Mouse (Mus musculus) heart, adult 2 months (tissue): ENCODE results near the gene Spats1. TPM values are rescaled to one million over a fixed set of nuclear protein-coding genes. Genes with fewer than 3 reads are reported as not detected.
A peak's percentile ranks its signal among the peaks of the same experiment; 100 is the strongest.

Source experiments
- DNase-seq, 2 experiments: peaks; one replicate each; pipeline ENCODE4 v3.0.0; 2021
- H3K27ac ChIP-seq: fragments of 200-600 bp; 2 replicates; pipeline ENCODE4 v1.8.1; 2022
- H3K27me3 ChIP-seq: fragments of 200-500 bp; 2 replicates; pipeline ENCODE4 v1.6.1; 2012; ENCODE audit warnings: mild to moderate bottlenecking, low read length, inconsistent platforms, mixed read lengths; ENCODE audit not compliant: control insufficient read depth, insufficient read depth
- H3K36me3 ChIP-seq: fragments of 200-500 bp; 2 replicates; pipeline ENCODE4 v1.6.1; 2012; ENCODE audit warnings: low read length, inconsistent platforms; ENCODE audit not compliant: control insufficient read depth, insufficient read depth
- H3K4me1 ChIP-seq: fragments of 200-500 bp; 2 replicates; pipeline ENCODE4 v1.6.1; 2011; ENCODE audit warnings: low read length; ENCODE audit not compliant: control insufficient read depth, insufficient read depth
- H3K4me3 ChIP-seq: fragments of 200-600 bp; 2 replicates; pipeline ENCODE4 v1.8.1; 2022
- H3K79me2 ChIP-seq: fragments of 200-500 bp; replicated peaks from 2 replicates; pipeline ENCODE4 v1.6.1; 2012; ENCODE audit warnings: mild to moderate bottlenecking, inconsistent platforms, low read length, moderate library complexity, mixed read lengths; ENCODE audit not compliant: control insufficient read depth, insufficient read depth
- H3K9ac ChIP-seq: fragments of 200-500 bp; 2 replicates; pipeline ENCODE4 v1.6.1; 2012; ENCODE audit warnings: low read depth, mild to moderate bottlenecking, control low read depth, inconsistent platforms, low read length, mixed read lengths
- CTCF ChIP-seq: fragments of 200-600 bp; IDR thresholded peaks from 2 replicates; pipeline ENCODE4 v1.8.1; 2022; ENCODE audit warnings: antibody characterized with exemption, mild to moderate bottlenecking, moderate library complexity
- EP300 ChIP-seq: fragments of 200-500 bp; IDR thresholded peaks from 2 replicates; pipeline ENCODE4 v1.6.1; 2011; ENCODE audit warnings: low read depth, low read length, control low read depth; ENCODE audit not compliant: insufficient read depth
- POLR2A ChIP-seq: fragments of 200-500 bp; IDR thresholded peaks from 2 replicates; pipeline ENCODE4 v1.6.1; 2011; ENCODE audit warnings: mild to moderate bottlenecking, low read depth, low read length, control low read depth; ENCODE audit not compliant: insufficient read depth
- WGBS: fragments of 180-500 bp; shearing (Covaris S2); methylation state at CpG from one replicate; pipeline ENCODE4 v1.1.7; 2018; 5-methylcytosine and 5-hydroxymethylcytosine counted together
- intact Hi-C: fragments of 180-260 bp; cut with DNase I; formaldehyde crosslinking; loops from one replicate; pipeline ENCODE4 v1.15.1; 2025
- long read RNA-seq: library from polyadenylated mRNA; stranded (forward); transcript quantifications from one replicate; pipeline ENCODE4 v2.0.0, GENCODE M21; 2021
- polyA plus RNA-seq: library from polyadenylated mRNA; depleted of rRNA; stranded (reverse); fragments of >200 nt; gene quantifications from 2 replicates; pipeline ENCODE4 v1.2.3, GENCODE M21; 2012; rRNA removed
- total RNA-seq, 2 experiments: library from RNA; stranded (reverse); gene quantifications; 2 replicates each; pipeline ENCODE4 v1.2.3; 2021

Spats1 gene
- under 1 TPM in 1 of 2 experiments, not detected in 1; 0.16 TPM for total RNA-seq
- 0.38 TPM in 1 of 2 replicates, not detected in the other for polyA plus RNA-seq
- long read RNA-seq, partial matches to known transcripts: 0 of 1 reads
- long read RNA-seq, other reads (novel, unspliced or antisense): 1 of 1 reads

- DNase-seq: peak; percentile 51 to 62
- Histone ChIP-seq H3K9ac (no peak within 1 kb of the TSS), H3K4me1 (peaks cover 1% of the 10 kb centered on the region), H3K79me2 (no peaks in the 10 kb centered on the region), H3K36me3 (no peaks in the 10 kb centered on the region), H3K4me3 (peak within 1 kb of the TSS; percentile 48), H3K27me3 (no peaks in the 10 kb centered on the region), H3K27ac (no peak within 1 kb of the TSS)
- intact Hi-C loops: no loop called here
- no peak for TF ChIP-seq EP300
- WGBS: 2% methylated on average over 30 of the region's 30 CpGs
These were observed at the start of gene Spats1 for GRCm38 (mm10) chr17:45474669-45475465. TSS of gene Spats1 (minus strand) at chr17:45475415.

GRCm38 (mm10) chr17:45524961-45525360, 49.7 kb upstream of the Spats1 start:
- Histone ChIP-seq H3K36me3 (no peaks in the 10 kb centered on the region), H3K4me1 (no peaks in the 10 kb centered on the region), H3K79me2 (no peaks in the 10 kb centered on the region), H3K9ac (no peak overlapping the region), H3K4me3 (no peak overlapping the region), H3K27me3 (peaks cover 2% of the 10 kb centered on the region; the same call in 1 of the 2 replicates), H3K27ac (no peak overlapping the region)
- intact Hi-C loops: no loop called here
- TF ChIP-seq CTCF (no peak), EP300 (no peak), POLR2A (no peak)
- 85% methylated on average over 4 of the region's 4 CpGs for WGBS
- DNase-seq: no peak

- Histone ChIP-seq H3K79me2 (no peaks in the 10 kb centered on the region), H3K9ac (no peak within 1 kb of the TSS), H3K4me3 (no peak within 1 kb of the TSS), H3K36me3 (no peaks in the 10 kb centered on the region), H3K4me1 (no peaks in the 10 kb centered on the region), H3K27ac (no peak within 1 kb of the TSS), H3K27me3 (no peaks in the 10 kb centered on the region)
- DNase-seq: no peak
- no peak for TF ChIP-seq EP300
- no peak for TF ChIP-seq POLR2A
- no peak for TF ChIP-seq CTCF
- intact Hi-C loops: no loop called here
- 2% methylated on average over 21 of the region's 21 CpGs for WGBS
These were observed 48.0 kb upstream of the Spats1 start, which contains the start of gene Tcte1 for GRCm38 (mm10) chr17:45523263-45523662. TSS of gene Tcte1 (plus strand) at chr17:45523434.

DNA sequence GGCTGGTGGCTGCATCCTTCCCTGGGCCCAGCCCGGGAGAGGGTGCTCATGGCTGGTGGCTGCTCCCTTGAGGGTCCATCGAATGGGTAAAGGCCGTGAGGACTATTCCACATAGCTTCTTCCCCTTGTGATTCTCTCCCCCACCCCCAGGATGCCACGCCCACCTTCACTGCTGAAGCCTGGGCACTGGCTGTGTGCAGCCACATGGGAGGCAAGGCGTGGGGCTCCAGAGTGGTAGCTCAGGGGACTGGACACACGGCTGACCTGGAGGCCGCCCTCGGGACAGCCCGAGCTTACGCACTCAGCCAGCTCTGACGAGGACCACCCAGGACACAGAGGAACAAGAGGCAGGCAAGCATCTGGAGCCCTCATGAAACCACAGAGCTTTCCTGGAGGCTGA, 44.9 kb upstream of the Spats1 start:
- H3K4me3 ChIP-seq: no peak overlapping the region
- 87% methylated on average over 11 of the region's 11 CpGs for WGBS
- TF ChIP-seq CTCF (no peak), POLR2A (no peak), EP300 (no peak)
- intact Hi-C loops: no loop called here
- no peak for DNase-seq
- no peak overlapping the region for H3K27ac ChIP-seq
- H3K27me3 ChIP-seq: no peaks in the 10 kb centered on the region
- H3K79me2 ChIP-seq: no peaks in the 10 kb centered on the region
- no peaks in the 10 kb centered on the region for H3K4me1 ChIP-seq
- H3K9ac ChIP-seq: no peak overlapping the region
- no peaks in the 10 kb centered on the region for H3K36me3 ChIP-seq

DNA sequence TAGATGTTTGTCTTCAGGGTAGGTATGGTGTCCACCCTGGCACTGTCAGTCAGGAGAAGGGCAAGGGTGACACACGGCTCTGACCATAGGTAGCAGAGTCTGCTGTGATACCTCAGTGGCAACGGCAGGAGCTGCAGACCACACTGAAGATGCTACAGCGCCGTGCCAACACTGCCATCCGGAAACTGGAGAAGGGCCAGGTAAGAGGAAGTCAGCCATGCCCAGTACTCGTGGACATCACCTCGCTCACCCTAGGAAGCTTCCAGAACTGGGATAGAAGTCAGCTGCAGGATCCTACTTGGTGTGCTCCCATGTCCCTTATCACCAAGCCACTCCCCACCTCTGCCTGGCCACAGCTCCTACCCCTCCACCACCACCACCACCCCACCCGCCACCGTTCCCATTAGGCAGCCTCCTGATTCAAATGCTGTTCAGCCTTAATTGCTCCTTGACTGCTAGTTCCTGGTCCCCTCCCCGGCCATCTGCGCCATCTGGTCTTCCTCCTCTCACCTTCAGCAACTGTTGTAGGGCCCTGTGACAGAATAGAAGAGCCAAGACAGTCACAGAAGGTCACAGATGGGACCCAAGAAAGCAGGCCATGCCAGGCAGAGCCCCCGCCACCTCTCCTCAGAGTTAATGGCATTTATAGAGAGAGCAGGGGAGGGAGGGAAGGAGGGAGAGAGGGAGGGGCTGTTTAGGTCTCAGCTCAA, 43.7 kb upstream of the Spats1 start:
- Histone ChIP-seq H3K36me3 (no peaks in the 10 kb centered on the region), H3K27me3 (no peaks in the 10 kb centered on the region), H3K27ac (no peak overlapping the region), H3K4me1 (no peaks in the 10 kb centered on the region), H3K79me2 (no peaks in the 10 kb centered on the region), H3K4me3 (no peak overlapping the region), H3K9ac (no peak overlapping the region)
- no peak for TF ChIP-seq CTCF
- TF ChIP-seq POLR2A: no peak
- TF ChIP-seq EP300: no peak
- 90% methylated on average over 12 of the region's 12 CpGs for WGBS
- DNase-seq: no peak
- intact Hi-C loops: no loop called here
